Mouse (Mus musculus) natural killer cell, adult 2 months (primary cell): ENCODE results near the gene Fam219b.
A peak's percentile ranks its signal among the peaks of the same experiment; 100 is the strongest.

ENCODE experiments used
- DNase-seq, 2 experiments: peaks; one replicate each; pipeline ENCODE4 v3.0.0; 2022; ENCODE audit warnings: low spot score in 2 of 2

Gene Fam219b

DNA sequence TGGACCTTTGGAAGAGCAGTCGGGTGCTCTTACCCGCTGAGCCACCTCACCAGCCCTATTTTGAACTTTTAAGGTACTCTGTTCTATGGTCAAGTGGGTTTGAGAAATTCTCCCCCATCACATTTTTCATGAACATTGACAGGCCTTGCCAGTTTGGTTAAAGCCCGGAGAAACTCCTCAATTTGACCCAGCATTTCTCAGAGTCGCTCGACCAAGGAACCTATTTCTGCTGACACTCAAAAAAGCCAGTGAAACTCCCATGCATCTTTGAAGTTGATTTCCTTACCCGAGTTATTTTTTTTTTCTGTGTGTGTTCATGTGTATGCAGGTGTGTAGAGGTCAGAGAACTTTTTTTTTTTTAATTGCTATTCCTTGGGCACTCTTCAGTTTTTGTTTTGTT, 27.3 kb downstream of the Fam219b start:
- no peak for DNase-seq

- no peak for DNase-seq
Observed at GRCm38 (mm10) chr9:57565741-57566221, 28.5 kb downstream of the Fam219b start.

DNA sequence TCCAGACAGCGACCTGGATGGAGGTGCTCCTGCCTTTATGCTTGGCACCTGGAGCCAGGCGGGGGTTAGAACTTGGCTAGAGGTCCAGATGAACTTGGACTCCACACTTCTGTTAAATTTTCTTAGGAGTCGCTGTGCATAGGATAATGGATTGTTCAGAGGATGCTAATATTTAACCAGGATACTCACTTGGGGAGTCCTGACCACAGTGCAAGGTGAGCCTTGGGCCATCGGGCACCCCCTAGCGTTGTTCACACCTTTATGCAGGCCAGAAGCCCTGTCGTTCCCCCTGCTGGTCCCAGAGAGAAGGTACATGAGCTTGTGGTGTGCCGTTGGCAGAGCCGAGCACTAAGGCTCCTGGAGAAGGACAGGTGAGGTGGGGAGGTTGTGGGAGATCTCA, 29.5 kb downstream of the Fam219b start:
- no peak for DNase-seq

DNA sequence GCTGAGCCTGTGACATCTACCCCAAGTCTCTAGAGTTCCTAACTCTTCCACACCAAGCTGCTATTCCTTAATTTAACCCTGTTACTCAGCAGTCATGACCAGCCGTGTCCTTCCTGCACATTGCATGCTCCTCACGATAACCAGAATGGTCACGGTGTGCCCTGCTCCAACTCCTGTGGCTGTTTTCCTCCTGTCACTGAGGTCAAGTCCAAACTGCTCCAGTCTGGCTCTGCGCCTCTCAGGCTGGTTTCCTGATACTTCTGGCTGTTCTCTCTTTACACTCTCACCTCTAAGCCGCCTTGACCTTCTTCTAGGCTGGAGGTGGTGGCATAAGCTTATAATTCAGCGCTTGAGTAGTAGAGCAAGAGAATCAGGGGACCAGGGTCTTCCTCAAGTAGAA, 31.2 kb downstream of the Fam219b start:
- DNase-seq = no peak

GRCm38 (mm10) chr9:57574397-57574796, 37.1 kb downstream of the Fam219b start:
- no peak for DNase-seq

DNA sequence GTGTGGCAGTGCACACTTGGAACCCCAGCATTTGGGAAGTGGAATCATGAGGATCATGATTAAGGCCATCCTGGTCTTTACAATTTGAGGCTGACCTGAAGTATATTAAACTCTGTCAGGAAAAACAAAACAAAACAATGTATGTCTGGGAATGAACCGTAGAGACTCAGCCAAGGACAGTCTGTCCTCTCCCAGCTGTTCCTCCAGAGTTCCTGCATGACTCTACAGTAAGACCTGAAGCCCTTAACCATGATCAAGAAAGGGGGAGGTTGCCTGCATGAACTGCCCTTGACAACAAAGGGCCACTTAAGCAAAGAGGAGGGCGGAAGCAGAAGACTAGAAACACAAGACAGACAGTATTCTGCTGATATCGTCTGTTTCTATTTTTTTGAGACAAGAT, 38.2 kb downstream of the Fam219b start:
- no peak for DNase-seq

DNA sequence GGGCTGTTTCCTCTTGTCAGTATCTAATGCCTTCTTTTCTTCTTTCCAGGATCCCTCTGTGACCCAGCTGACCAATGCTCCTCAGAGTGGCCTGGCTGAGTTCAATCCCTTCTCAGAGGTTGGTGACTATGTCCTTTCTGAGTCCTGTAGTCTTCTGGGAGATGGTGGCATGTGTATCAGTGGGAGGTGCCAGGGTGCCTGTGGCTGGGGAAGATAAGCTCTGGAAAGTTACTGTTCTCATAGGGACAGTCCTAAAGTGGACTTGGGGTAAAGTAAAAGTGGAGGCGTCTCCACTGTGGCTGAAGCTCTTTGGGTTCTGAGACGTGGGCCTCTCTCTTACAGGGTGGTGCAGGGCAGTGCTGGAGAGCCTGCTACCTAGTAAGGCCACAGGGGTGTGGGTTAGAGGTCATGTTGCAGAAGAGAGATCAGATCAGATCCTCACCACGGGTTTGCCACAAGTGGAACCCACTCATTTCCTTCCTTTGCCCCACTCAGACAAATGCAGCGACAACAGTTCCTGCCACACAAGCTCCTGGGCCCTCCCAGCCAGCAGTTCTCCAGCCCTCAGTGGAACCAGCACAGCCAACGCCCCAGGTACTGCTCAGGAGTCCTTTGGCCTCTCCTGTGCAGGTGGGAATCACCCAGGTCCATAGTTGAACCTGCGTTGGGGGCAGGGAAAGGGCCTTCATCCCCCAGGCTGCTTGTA, 40.0 kb downstream of the Fam219b start:
- peak in 1 of 2 experiments; percentile 11 for DNase-seq

DNA sequence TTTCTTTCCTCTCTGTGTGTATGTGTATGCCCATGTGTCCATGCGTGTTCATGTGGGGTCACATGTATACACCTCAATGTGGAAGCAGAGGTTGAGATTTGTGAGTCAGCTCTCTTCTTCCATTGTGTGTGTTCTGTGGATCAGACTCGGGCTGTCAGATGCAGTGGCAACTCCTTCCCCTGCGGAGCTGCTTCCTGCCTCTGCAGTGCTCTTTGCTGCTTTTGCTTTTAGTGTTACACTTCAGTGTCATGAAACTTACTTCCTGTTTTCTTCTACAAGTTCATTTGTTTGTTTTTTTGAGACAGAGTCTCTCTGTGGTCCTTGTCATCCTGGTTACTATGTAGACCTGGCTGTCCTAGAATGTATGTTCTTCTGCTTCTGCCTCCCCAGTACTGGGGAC, 47.7 kb downstream of the Fam219b start:
- no peak for DNase-seq

DNA sequence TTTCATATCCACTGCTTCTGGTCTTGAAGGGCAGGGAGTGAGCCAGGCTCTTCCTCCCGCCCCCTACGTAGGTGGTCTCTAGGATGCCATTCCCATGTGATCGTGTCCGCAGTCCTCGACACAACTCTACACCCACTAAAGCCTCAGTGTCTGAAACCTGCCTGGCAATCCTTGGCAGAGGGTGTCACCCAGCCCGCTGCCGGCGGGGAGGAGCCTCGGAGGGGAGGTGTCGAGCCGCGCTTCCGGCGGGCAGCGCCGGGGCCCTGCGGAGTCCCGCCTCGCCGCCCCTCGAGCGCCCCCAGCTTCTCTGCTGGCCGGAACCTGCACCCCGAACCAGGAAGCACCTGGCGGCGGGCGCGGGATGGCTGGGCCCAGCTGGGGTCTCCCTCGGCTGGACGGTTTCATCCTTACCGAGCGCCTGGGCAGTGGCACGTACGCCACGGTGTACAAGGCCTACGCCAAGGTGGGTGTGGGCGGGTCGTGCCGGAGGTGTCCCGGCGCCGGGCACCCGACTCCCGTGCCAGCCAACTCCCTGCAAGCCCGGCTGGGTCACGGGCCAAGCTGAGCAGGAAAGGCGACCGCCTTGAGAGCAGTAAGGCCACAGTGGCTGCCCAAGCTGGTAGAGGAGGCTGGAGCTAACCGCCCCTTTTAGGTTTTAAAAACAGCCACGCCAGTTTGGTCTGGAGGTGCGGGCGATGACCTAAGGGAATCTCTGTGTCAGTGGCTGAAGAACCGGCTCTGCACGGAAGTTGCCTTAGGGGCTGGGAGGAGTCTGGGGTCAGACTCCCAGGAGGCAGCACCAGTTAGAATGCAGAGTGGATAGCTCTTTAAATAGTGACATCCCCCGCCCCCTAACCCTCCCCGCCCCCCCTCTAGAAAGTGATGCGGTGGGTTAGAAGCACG, 52.1 kb downstream of the Fam219b start, which contains the start of gene Ulk3:
Gene Ulk3 (plus strand): TSS at position 229 of the 903 bp plus-strand sequence.
- DNase-seq = peak; percentile 64 to 74

DNA sequence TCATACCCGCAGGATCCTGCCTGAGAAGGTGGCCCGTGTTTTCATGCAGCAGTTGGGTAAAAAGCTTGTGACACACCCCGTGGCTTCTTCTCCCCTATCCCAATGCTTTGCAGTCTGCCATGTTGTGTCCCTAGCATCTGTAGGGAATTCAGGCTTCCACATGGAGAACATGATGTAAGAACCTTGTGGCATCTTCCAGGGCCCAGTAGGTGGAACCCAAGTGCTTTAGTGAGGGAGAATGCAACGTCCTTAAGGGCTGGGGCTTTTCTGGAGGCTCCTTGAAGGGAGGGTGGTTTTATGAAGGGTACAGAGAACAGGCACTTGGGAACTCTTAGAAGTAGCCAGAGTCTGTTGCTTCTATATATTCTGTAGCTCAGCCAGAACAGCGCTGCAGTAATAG, 53.4 kb downstream of the Fam219b start:
- DNase-seq = no peak
